Mouse (Mus musculus): ENCODE data around the gene Sstr2. TPM values are rescaled to one million over a fixed set of nuclear protein-coding genes. Genes with fewer than 3 reads are reported as not detected.

The Sstr2 gene
- polyA plus RNA-seq, 1 experiment from 2014 or later: 0.20 TPM

DNA sequence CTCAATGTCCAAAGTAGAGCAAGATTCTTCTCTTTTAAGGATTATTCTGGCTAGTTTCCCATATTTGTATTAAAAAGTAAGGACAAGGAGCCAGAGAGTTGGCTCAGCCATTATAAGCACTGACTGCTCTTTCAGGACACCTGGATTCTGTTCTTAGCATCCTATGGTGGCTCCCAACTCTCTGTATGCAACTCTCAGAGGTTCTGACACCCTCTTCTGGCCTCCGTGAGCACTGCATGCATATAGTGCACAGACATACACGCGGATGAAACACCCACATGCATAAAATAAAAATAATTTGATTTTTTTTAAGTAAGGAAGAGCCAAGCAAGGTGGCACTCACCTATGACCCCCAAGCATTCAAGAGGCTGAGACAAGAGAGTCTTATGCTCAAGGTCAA lies 26.0 kb downstream of the Sstr2 start:
- TF ChIP-seq CTCF (IDR thresholded peaks at IDR 0.05; ENCODE audit: low read depth): peak; percentile 17; the same call in 1 of the 2 replicates
- ATAC-seq (replicated peaks; ENCODE audit: low FRiP score, low read depth) (no peak), DNase-seq (ENCODE audit: low spot score) (no peak)
- H3K4me1 ChIP-seq (replicated peaks; ENCODE audit: insufficient read depth, low read length): peaks cover 6% of the 10 kb centered on the region; the same call in 1 of the 2 replicates
- H3K36me3 ChIP-seq (ENCODE audit: insufficient read depth, low read length): no peaks in the 10 kb centered on the region
- 96% methylated on average over 3 of the region's 3 CpGs for WGBS
- no peak overlapping the region for H3K4me3 ChIP-seq (replicated peaks; ENCODE audit: low read depth, low read length)
- H3K27ac ChIP-seq: no peak overlapping the region
- no peak overlapping the region for H3K9ac ChIP-seq (ENCODE audit: low read depth, low read length)
- no peaks in the 10 kb centered on the region for H3K9me3 ChIP-seq (replicated peaks; ENCODE audit: low read length)
- no peaks in the 10 kb centered on the region for H3K27me3 ChIP-seq (ENCODE audit: insufficient read depth, low read length)
- no peak overlapping the region for H3K4me2 ChIP-seq (ENCODE audit: low read length)

DNA sequence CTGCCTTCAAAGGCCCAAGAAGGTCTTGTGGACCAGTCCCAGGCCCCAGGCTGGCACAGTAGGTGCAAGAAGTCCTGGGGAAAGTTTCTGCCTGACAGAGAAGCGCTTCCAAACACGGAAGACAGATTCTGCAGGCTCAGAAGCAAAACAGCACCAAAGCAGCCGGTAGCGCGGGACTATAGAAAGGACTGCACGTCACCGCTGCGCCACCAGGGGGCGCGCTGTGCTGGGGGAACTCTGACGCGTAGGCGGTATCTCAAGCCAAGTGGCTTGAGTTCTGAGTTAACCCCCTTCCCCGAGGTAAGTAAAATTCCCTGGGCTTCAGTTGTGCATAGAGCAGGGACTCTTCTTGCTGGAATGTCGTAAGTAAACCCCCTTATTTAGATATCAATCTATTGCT lies 29.0 kb downstream of the Sstr2 start:
- DNase-seq (ENCODE audit: low spot score): peak; percentile 89
- Histone ChIP-seq H3K9me3 (replicated peaks; ENCODE audit: low read length) (no peaks in the 10 kb centered on the region), H3K36me3 (ENCODE audit: insufficient read depth, low read length) (0 out of 2 replicates have a peak, but pooled peaks cover 10% of the 10 kb centered on the region), H3K27me3 (ENCODE audit: insufficient read depth, low read length) (no peaks in the 10 kb centered on the region), H3K9ac (ENCODE audit: low read depth, low read length) (no peak overlapping the region), H3K4me1 (replicated peaks; ENCODE audit: insufficient read depth, low read length) (peaks cover 10% of the 10 kb centered on the region; the same call in 1 of the 2 replicates), H3K4me2 (ENCODE audit: low read length) (no peak overlapping the region), H3K27ac (no peak overlapping the region), H3K4me3 (replicated peaks; ENCODE audit: low read depth, low read length) (no peak overlapping the region)
- 2% methylated on average over 15 of the region's 15 CpGs for WGBS
- ATAC-seq (replicated peaks; ENCODE audit: low FRiP score, low read depth): no peak
- peak; percentile 97 for TF ChIP-seq CTCF (IDR thresholded peaks at IDR 0.05; ENCODE audit: low read depth)

DNA sequence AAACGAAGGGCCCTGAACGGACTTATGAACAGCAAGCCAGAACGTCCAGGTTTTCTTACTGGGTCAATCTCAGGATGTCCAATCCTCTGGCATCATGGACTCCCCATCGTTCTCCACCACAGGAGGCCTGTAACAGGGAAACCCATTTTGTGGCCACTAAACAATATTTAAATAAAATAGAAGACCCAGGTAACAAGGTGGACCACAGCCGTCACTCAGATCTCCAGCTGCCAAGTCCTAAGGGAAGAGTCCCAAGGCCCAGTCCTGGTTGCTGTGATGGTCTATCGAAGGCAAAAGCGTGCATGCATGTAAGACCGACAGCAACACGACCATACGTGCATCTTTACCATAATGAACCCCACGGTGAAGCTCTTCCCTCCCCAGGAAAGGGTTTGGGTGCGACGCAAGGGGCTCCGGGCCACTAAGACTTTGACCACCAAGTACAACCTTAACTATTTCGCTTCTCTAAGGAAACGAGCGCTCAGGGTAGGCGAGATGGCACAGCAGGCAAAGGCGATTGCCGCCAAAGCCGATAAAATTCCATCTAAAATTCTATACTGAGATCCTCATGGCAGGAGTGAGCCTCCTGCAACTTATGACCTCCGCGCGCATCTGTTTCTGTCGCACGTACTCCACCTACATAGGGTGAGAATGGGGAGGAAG lies 29.7 kb downstream of the Sstr2 start, which contains the start of gene Cog1:
Gene Cog1 (plus strand): TSS at position 480 of the 663 bp plus-strand sequence.
- H3K36me3 ChIP-seq (ENCODE audit: insufficient read depth, low read length): peaks cover 16% of the 10 kb centered on the region
- no peak for DNase-seq (ENCODE audit: low spot score)
- WGBS: 42% methylated on average over 26 of the region's 26 CpGs

DNA sequence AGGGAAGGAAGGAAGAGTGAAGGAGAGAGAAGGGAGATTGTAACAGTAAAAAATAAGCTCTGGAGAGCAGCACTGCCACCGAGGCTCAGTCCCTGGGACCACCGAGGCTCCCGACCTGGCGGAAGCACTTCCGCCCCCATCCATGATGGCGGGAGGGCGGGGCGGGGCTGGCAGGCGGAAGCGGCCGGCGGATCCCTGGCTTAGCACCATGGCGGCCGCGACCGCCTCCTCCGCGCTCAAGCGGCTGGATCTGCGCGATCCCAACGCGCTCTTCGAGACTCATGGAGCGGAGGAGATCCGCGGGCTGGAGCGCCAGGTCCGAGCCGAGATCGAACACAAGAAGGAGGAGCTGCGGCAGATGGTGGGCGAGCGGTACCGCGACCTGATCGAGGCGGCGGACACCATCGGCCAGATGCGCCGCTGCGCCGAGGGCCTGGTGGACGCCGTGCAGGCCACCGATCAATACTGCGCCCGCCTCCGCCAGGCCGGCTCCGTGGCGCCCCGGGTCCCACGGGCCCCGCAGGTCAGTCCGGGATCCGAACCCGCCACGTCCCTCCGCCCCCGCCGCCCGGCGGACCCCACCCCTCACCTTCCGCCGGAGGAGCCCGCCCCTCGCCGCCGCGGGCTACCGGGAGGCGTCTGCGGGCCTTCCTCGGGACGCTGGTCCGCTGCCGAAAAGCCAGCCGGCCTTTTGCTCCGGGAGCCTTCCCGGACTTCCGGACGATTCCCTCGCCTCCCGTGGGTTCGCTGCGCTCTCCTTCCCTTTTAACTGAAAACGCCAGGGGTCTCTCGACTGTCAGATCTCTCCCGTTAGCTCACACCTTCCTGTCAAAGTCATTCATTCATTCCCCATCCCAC lies 30.4 kb downstream of the Sstr2 start, which contains the start of gene Slc39a11:
Gene Slc39a11 (minus strand): TSS at position 727 of the 858 bp plus-strand sequence.
- ATAC-seq (replicated peaks; ENCODE audit: low FRiP score, low read depth) (peak; percentile 53), DNase-seq (ENCODE audit: low spot score) (peak; percentile 77)
- Histone ChIP-seq H3K4me1 (replicated peaks; ENCODE audit: insufficient read depth, low read length) (peaks cover 10% of the 10 kb centered on the region; the same call in 1 of the 2 replicates), H3K9me3 (replicated peaks; ENCODE audit: low read length) (no peaks in the 10 kb centered on the region), H3K4me2 (ENCODE audit: low read length) (peak within 1 kb of the TSS; percentile 72), H3K36me3 (ENCODE audit: insufficient read depth, low read length) (peaks cover 24% of the 10 kb centered on the region), H3K9ac (ENCODE audit: low read depth, low read length) (peak within 1 kb of the TSS; percentile 97), H3K27me3 (ENCODE audit: insufficient read depth, low read length) (no peaks in the 10 kb centered on the region), H3K27ac (peak within 1 kb of the TSS; percentile 87), H3K4me3 (replicated peaks; ENCODE audit: low read depth, low read length) (peak within 1 kb of the TSS; percentile 95)
- under 1% methylated on average over 87 of the region's 91 CpGs for WGBS
- peak; percentile 45; the same call in 1 of the 2 replicates for TF ChIP-seq CTCF (IDR thresholded peaks at IDR 0.05; ENCODE audit: low read depth)

More for the DNA sequence above, 29.7 kb downstream of the Sstr2 start, which contains the start of gene Cog1:
- H3K4me1 ChIP-seq (replicated peaks; ENCODE audit: insufficient read depth, low read length): peaks cover 10% of the 10 kb centered on the region; the same call in 1 of the 2 replicates
- H3K4me2 ChIP-seq (ENCODE audit: low read length): peak within 1 kb of the TSS; percentile 72
- H3K9ac ChIP-seq (ENCODE audit: low read depth, low read length): peak within 1 kb of the TSS; percentile 97
- H3K27me3 ChIP-seq (ENCODE audit: insufficient read depth, low read length): no peaks in the 10 kb centered on the region
- H3K9me3 ChIP-seq (replicated peaks; ENCODE audit: low read length): no peaks in the 10 kb centered on the region
- TF ChIP-seq CTCF (IDR thresholded peaks at IDR 0.05; ENCODE audit: low read depth): no peak
- H3K4me3 ChIP-seq (replicated peaks; ENCODE audit: low read depth, low read length): peak within 1 kb of the TSS; percentile 95
- no peak for ATAC-seq (replicated peaks; ENCODE audit: low FRiP score, low read depth)
- H3K27ac ChIP-seq: peak within 1 kb of the TSS; percentile 87

DNA sequence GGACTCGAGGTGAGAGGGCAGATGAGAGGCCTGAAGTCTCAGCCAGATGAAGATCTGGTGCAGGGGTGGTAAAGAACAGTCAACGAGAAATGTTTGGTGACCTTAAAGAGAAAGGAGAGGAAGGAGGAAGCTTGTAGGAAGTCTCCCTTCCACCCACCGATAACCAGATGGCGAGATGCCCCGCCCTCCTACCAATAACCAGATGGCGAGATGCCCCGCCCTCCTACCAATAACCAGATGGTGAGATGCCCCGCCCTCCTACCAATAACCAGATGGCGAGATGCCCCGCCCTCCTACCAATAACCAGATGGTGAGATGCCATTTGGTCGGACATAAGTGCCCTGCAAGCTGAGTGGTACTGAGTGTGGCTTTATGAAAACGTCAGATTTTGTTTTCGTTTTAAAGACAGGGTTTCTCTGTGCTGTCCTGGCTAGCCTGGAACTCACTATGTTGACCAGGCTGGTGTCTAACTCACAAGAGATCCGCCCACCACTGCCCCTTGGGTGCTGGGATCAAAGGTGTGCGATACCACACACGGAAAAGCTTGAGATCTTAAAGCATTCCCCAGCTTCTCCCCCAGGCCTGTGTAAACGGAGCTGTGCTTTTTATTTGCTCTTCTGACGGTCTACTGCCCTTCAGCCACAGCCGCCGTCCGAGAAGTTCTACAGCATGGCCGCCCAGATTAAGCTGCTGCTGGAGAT lies 32.2 kb downstream of the Sstr2 start:
- no peak overlapping the region for H3K4me3 ChIP-seq (replicated peaks; ENCODE audit: low read depth, low read length)
- peaks cover 41% of the 10 kb centered on the region for H3K36me3 ChIP-seq (ENCODE audit: insufficient read depth, low read length)
- H3K9ac ChIP-seq (ENCODE audit: low read depth, low read length): no peak overlapping the region
- peak; percentile 49 for DNase-seq (ENCODE audit: low spot score)
- H3K4me1 ChIP-seq (replicated peaks; ENCODE audit: insufficient read depth, low read length): peaks cover 10% of the 10 kb centered on the region; the same call in 1 of the 2 replicates
- 50% methylated on average over 22 of the region's 22 CpGs for WGBS
- TF ChIP-seq CTCF (IDR thresholded peaks at IDR 0.05; ENCODE audit: low read depth): no peak
- no peaks in the 10 kb centered on the region for H3K9me3 ChIP-seq (replicated peaks; ENCODE audit: low read length)
- H3K27me3 ChIP-seq (ENCODE audit: insufficient read depth, low read length): no peaks in the 10 kb centered on the region
- 0 out of 2 replicates have a peak, but pooled peaks have one; percentile 0 for ATAC-seq (replicated peaks; ENCODE audit: low FRiP score, low read depth)
- no peak overlapping the region; the same call in 1 of the 2 replicates for H3K27ac ChIP-seq
- H3K4me2 ChIP-seq (ENCODE audit: low read length): no peak overlapping the region

Data from kidney, postnatal 0 days (tissue).